Mouse (Mus musculus): ENCODE measurements around the gene Olfr987. TPM values are rescaled to one million over a fixed set of nuclear protein-coding genes. Genes with fewer than 3 reads are reported as not detected.

The Olfr987 gene
- not detected in 2 replicates for polyA plus RNA-seq (2012; rRNA removed; ENCODE audit: low replicate concordance)

DNA sequence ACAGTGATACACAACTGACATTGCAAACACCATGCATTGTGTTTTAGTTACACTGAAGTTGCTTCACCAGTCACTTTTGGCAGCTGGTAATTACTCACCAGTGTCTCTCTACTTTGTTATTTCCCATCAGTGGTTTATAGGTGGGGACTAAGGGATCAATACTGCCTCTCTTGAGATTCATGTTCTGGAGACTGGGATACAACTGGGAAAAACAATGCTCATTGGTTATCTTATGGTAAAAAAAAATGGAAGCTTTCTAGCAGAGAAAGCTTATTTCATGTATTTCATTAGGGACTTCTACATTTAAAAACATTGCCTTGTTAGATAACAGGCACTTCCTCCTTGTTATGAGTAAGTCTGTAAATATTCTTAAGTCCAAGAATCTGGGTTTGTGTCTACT, at the start of gene Olfr987:
Olfr987 (minus strand) TSS at position 101 of the 400 bp plus-strand sequence.

DNA sequence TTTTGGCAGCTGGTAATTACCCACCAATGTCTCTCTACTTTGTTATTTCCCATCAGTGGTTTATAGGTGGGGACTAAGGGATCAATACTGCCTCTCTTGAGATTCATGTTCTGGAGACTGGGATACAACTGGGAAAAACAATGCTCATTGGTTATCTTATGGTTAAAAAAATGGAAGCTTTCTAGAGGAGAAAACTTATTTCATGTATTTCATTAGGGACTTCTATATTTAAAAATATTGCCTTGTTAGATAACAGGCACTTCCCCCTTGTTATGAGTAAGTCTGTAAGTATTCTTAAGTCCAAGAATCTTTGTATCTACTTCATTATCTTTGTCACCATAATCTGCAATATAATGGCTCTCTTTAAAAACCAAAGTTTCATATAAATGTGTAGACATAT, 24.0 kb upstream of the Olfr987 start, which contains the start of gene Olfr988:
Olfr988 (minus strand) TSS at position 101 of the 400 bp plus-strand sequence.

Other genes with a start within 250 kb of the Olfr987 start
- 46.0 and 78.6 TPM in 2 replicates for gene Aplnr, start 203.1 kb downstream of the Olfr987 start, polyA plus RNA-seq (2012; rRNA removed; ENCODE audit: low replicate concordance)
- 0.40 and 7.8 TPM in 2 replicates for gene Lrrc55, start 142.1 kb downstream of the Olfr987 start, polyA plus RNA-seq (2012; rRNA removed; ENCODE audit: low replicate concordance)
- not detected in 2 replicates for gene Olfr988, start 23.9 kb upstream of the Olfr987 start, polyA plus RNA-seq (2012; rRNA removed; ENCODE audit: low replicate concordance)
- not detected in 2 replicates for gene Olfr992, start 70.2 kb upstream of the Olfr987 start, polyA plus RNA-seq (2012; rRNA removed; ENCODE audit: low replicate concordance)
- not detected in 2 replicates for gene Olfr993, start 75.6 kb upstream of the Olfr987 start, polyA plus RNA-seq (2012; rRNA removed; ENCODE audit: low replicate concordance)
- gene Olfr994, start 97.1 kb upstream of the Olfr987 start, polyA plus RNA-seq (2012; rRNA removed; ENCODE audit: low replicate concordance), result not detected in 2 replicates
- gene Olfr995, start 104.3 kb upstream of the Olfr987 start, polyA plus RNA-seq (2012; rRNA removed; ENCODE audit: low replicate concordance), result not detected in 2 replicates
- 18.3 TPM in 1 of 2 replicates, not detected in the other for gene 4833423E24Rik, start 179.7 kb upstream of the Olfr987 start, polyA plus RNA-seq (2012; rRNA removed; ENCODE audit: low replicate concordance)
- not detected in 2 replicates for gene Olfr996, start 239.9 kb upstream of the Olfr987 start, polyA plus RNA-seq (2012; rRNA removed; ENCODE audit: low replicate concordance)
- gene Olfr998, start 249.6 kb upstream of the Olfr987 start, polyA plus RNA-seq (2012; rRNA removed; ENCODE audit: low replicate concordance), result not detected in 2 replicates

All from subcutaneous adipose tissue, adult 2 months (tissue).